Mouse (Mus musculus) embryonic facial prominence, embryonic 14.5 days (tissue): ENCODE measurements at regions not wholly inside any gene's neighbourhood (a gene's known extent, or its start where the extent isn't known, plus 50 kb on each side); places are given as distances from the start of the nearest gene placed in this dataset.

Experiments used
- ATAC-seq: fragments of 200-750 bp; cut with Nextera tagmentation; 2 replicates; pipeline ENCODE4 v1.8.0; 2017; ENCODE audit warnings: low read depth, moderate number of reproducible peaks, moderate TSS enrichment
- DNase-seq: peaks from one replicate; pipeline ENCODE4 v3.0.0-alpha.2; 2015; ENCODE audit warnings: low spot score
- H3K27ac ChIP-seq: fragments of 300-500 bp; sonication (generic); replicated peaks from 2 replicates; pipeline ENCODE4 v1.5.1; 2014; ENCODE audit warnings: low read depth, mild to moderate bottlenecking, low read length, moderate library complexity
- H3K27me3 ChIP-seq: fragments of 300-500 bp; sonication (generic); replicated peaks from 2 replicates; pipeline ENCODE4 v1.6.1; 2014; ENCODE audit warnings: low read length; ENCODE audit not compliant: control insufficient read depth, insufficient read depth
- H3K36me3 ChIP-seq: fragments of 300-500 bp; sonication (generic); 2 replicates; pipeline ENCODE4 v1.6.1; 2014; ENCODE audit warnings: low read length, mixed read lengths; ENCODE audit not compliant: control insufficient read depth, insufficient read depth
- H3K4me1 ChIP-seq: fragments of 300-500 bp; sonication (generic); 2 replicates; pipeline ENCODE4 v1.6.1; 2014; ENCODE audit warnings: antibody characterized with exemption, low read length; ENCODE audit not compliant: control insufficient read depth, insufficient read depth
- H3K4me2 ChIP-seq: fragments of 300-500 bp; sonication (generic); 2 replicates; pipeline ENCODE4 v1.6.1; 2014; ENCODE audit warnings: low read depth, mild to moderate bottlenecking, low read length, moderate library complexity, mixed read lengths
- H3K4me3 ChIP-seq: fragments of 300-500 bp; sonication (generic); 2 replicates; pipeline ENCODE4 v1.5.1; 2014; ENCODE audit warnings: low read depth, mild to moderate bottlenecking, low read length
- H3K9ac ChIP-seq: fragments of 300-500 bp; sonication (generic); 2 replicates; pipeline ENCODE4 v1.6.1; 2014; ENCODE audit warnings: low read depth, mild to moderate bottlenecking, low read length, moderate library complexity, mixed read lengths
- H3K9me3 ChIP-seq: fragments of 300-500 bp; sonication (generic); 2 replicates; pipeline ENCODE4 v1.6.1; 2016; ENCODE audit warnings: low read length; ENCODE audit not compliant: control insufficient read depth
- WGBS: fragments of 180-500 bp; shearing (Covaris S2); extraction: QIAGEN DNeasy Blood & Tissue Kit; methylation state at CpG from one replicate; pipeline ENCODE4 v1.1.7; 2014; 5-methylcytosine and 5-hydroxymethylcytosine counted together

GRCm38 (mm10) chr12:9655794-9656193 lies 85.9 kb downstream of the Osr1 start:
- DNase-seq: no peak
- Histone ChIP-seq H3K9me3 (no peaks in the 10 kb centered on the region), H3K4me2 (no peak overlapping the region), H3K27me3 (no peaks in the 10 kb centered on the region), H3K36me3 (no peaks in the 10 kb centered on the region), H3K27ac (no peak overlapping the region), H3K4me1 (no peaks in the 10 kb centered on the region; the same call in 1 of the 2 replicates), H3K4me3 (no peak overlapping the region), H3K9ac (no peak overlapping the region)
- no peak for ATAC-seq
- WGBS: 12% methylated on average over 1 of the region's 1 CpGs

DNA sequence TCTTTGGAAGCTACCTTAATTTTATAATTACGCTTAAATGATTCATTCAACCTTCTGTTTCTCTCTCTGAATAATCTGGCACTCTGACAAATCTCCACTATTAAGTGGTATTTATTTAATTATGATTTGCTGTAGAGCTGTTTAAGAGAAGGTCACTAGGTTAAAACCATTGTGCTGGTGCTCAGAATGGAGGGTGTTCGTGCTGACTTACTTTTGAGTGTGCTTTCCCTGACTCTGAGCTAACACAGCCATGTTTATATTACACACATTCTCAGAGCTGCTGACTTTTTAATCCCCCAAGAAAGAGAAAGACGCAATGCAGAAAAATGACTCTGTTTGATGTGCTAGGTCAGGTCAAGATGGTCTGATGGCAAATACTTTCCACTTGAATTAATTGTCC lies 86.4 kb downstream of the Osr1 start:
- H3K4me3 ChIP-seq: no peak overlapping the region
- no peaks in the 10 kb centered on the region for H3K9me3 ChIP-seq
- no peaks in the 10 kb centered on the region for H3K27me3 ChIP-seq
- no peaks in the 10 kb centered on the region; the same call in 1 of the 2 replicates for H3K4me1 ChIP-seq
- H3K36me3 ChIP-seq: no peaks in the 10 kb centered on the region
- DNase-seq (no peak), ATAC-seq (no peak)
- no peak overlapping the region for H3K9ac ChIP-seq
- H3K27ac ChIP-seq: no peak overlapping the region
- WGBS: 38% methylated on average over 3 of the region's 3 CpGs
- no peak overlapping the region for H3K4me2 ChIP-seq

GRCm38 (mm10) chr12:9657199-9657766 lies 87.4 kb downstream of the Osr1 start:
- ATAC-seq (no peak), DNase-seq (no peak)
- H3K9ac ChIP-seq: no peak overlapping the region
- 37% methylated on average over 8 of the region's 8 CpGs for WGBS
- H3K27ac ChIP-seq: no peak overlapping the region
- H3K4me1 ChIP-seq: no peaks in the 10 kb centered on the region; the same call in 1 of the 2 replicates
- H3K4me3 ChIP-seq: no peak overlapping the region
- H3K4me2 ChIP-seq: no peak overlapping the region
- H3K27me3 ChIP-seq: no peaks in the 10 kb centered on the region
- no peaks in the 10 kb centered on the region for H3K36me3 ChIP-seq
- H3K9me3 ChIP-seq: no peaks in the 10 kb centered on the region

DNA sequence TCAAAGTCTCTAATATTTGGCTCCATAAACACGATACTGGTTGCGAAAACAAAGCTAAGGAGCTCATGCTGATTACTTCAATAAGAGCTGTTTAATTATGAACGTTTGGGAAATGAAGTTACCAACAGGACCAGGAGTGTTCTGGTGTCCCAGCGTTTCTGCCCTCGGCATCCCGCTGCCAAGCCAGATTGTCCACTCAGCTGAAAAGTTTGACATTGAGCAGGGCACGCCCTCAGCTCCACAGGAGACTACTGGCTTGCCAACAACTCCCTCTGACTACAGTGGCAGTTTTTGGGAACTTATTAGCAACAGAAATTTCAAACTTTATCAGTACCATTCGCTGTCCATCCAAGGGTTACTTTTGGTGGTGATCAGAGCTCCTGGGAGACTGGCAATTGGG lies 87.9 kb downstream of the Osr1 start:
- no peaks in the 10 kb centered on the region for H3K36me3 ChIP-seq
- H3K9me3 ChIP-seq: no peaks in the 10 kb centered on the region
- H3K27ac ChIP-seq: no peak overlapping the region
- H3K9ac ChIP-seq: no peak overlapping the region
- ATAC-seq: no peak
- DNase-seq: no peak
- WGBS: 61% methylated on average over 8 of the region's 8 CpGs
- no peak overlapping the region for H3K4me2 ChIP-seq
- H3K27me3 ChIP-seq: no peaks in the 10 kb centered on the region
- no peaks in the 10 kb centered on the region; the same call in 1 of the 2 replicates for H3K4me1 ChIP-seq
- no peak overlapping the region for H3K4me3 ChIP-seq

GRCm38 (mm10) chr12:9660299-9660698 lies 90.4 kb downstream of the Osr1 start:
- Histone ChIP-seq H3K36me3 (no peaks in the 10 kb centered on the region), H3K4me2 (no peak overlapping the region), H3K27me3 (no peaks in the 10 kb centered on the region), H3K9me3 (no peaks in the 10 kb centered on the region), H3K27ac (no peak overlapping the region), H3K9ac (no peak overlapping the region), H3K4me1 (no peaks in the 10 kb centered on the region; the same call in 1 of the 2 replicates), H3K4me3 (no peak overlapping the region)
- 48% methylated on average over 1 of the region's 1 CpGs for WGBS
- ATAC-seq: no peak
- no peak for DNase-seq

DNA sequence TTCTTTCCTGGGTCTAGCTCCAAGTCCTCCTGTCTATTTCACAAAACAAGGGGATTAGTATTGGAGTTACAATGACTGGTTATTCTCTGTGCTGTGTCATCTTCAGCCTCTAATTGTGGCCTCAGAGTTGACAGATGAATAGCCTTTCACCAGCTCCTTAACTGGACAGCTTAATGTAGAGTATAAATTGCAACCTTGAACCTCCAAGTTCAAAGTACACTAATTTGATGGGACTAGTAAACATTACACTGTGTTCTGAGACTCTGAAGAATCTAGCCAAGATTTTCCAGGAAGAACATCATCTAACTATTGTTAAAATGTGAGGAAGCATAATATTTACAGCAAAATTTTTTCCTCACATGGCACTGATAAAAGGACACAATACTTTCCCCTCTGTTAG lies 118.9 kb downstream of the Osr1 start:
- H3K27ac ChIP-seq: no peak overlapping the region
- H3K9me3 ChIP-seq: no peaks in the 10 kb centered on the region
- H3K27me3 ChIP-seq: no peaks in the 10 kb centered on the region
- no peak overlapping the region for H3K9ac ChIP-seq
- DNase-seq (no peak), ATAC-seq (no peak)
- no peaks in the 10 kb centered on the region for H3K36me3 ChIP-seq
- H3K4me2 ChIP-seq: no peak overlapping the region
- no peaks in the 10 kb centered on the region for H3K4me1 ChIP-seq
- no peak overlapping the region for H3K4me3 ChIP-seq

GRCm38 (mm10) chr12:9689541-9689940 lies 119.6 kb downstream of the Osr1 start:
- ATAC-seq: no peak
- Histone ChIP-seq H3K27ac (no peak overlapping the region), H3K36me3 (no peaks in the 10 kb centered on the region), H3K9ac (no peak overlapping the region), H3K4me2 (no peak overlapping the region), H3K27me3 (no peaks in the 10 kb centered on the region), H3K4me3 (no peak overlapping the region), H3K4me1 (no peaks in the 10 kb centered on the region), H3K9me3 (no peaks in the 10 kb centered on the region)
- DNase-seq: no peak
- WGBS: 87% methylated on average over 4 of the region's 4 CpGs

GRCm38 (mm10) chr12:9732921-9733320 lies 163.0 kb downstream of the Osr1 start:
- no peak for DNase-seq
- Histone ChIP-seq H3K9ac (no peak overlapping the region), H3K9me3 (no peaks in the 10 kb centered on the region), H3K27ac (no peak overlapping the region), H3K27me3 (no peaks in the 10 kb centered on the region), H3K36me3 (no peaks in the 10 kb centered on the region), H3K4me3 (no peak overlapping the region), H3K4me1 (peaks cover 8% of the 10 kb centered on the region), H3K4me2 (no peak overlapping the region)
- WGBS: 54% methylated on average over 1 of the region's 1 CpGs
- no peak for ATAC-seq

- no peak overlapping the region for H3K9ac ChIP-seq
- ATAC-seq: no peak
- WGBS: 53% methylated on average over 6 of the region's 6 CpGs
- no peaks in the 10 kb centered on the region for H3K36me3 ChIP-seq
- H3K27me3 ChIP-seq: no peaks in the 10 kb centered on the region
- peak; percentile 33 for DNase-seq
- H3K4me3 ChIP-seq: no peak overlapping the region
- H3K9me3 ChIP-seq: no peaks in the 10 kb centered on the region
- no peak overlapping the region for H3K4me2 ChIP-seq
- H3K27ac ChIP-seq: no peak overlapping the region
- peaks cover 3% of the 10 kb centered on the region for H3K4me1 ChIP-seq
Observed at GRCm38 (mm10) chr12:9744709-9745395, 174.9 kb downstream of the Osr1 start.
